Mouse (Mus musculus) C2C12 (cell line): ENCODE results near the gene Usp44.

Source experiments
- CTCF ChIP-seq: IDR thresholded peaks from one replicate; pipeline ENCODE4 v1.5.1; 2011; ENCODE audit not compliant: control insufficient read depth, insufficient read depth, insufficient read length
- FOSL1 ChIP-seq: IDR thresholded peaks from one replicate; pipeline ENCODE4 v1.8.0; 2011; ENCODE audit warnings: mild to moderate bottlenecking, low read length; ENCODE audit not compliant: poor library complexity, insufficient read depth, severe bottlenecking
- MAX ChIP-seq: IDR thresholded peaks from one replicate; pipeline ENCODE4 v1.6.1; 2011; ENCODE audit warnings: mild to moderate bottlenecking, control low read depth
- USF1 ChIP-seq: IDR thresholded peaks from one replicate; pipeline ENCODE4 v1.6.1; 2011; ENCODE audit warnings: low read depth, mild to moderate bottlenecking, control low read depth, moderate library complexity

GRCm38 (mm10) chr10:93799711-93800362 is 31.5 kb upstream of the Usp44 start:
- TF ChIP-seq CTCF (no peak), USF1 (no peak), MAX (no peak), FOSL1 (no peak)
